Mouse (Mus musculus) heart, postnatal 0 days (tissue): Measurements from ENCODE around the gene Pkp4.
A peak's percentile ranks its signal among the peaks of the same experiment; 100 is the strongest.

Experiments
- CTCF ChIP-seq: IDR thresholded peaks from 2 replicates; pipeline ENCODE4 v1.5.1; 2016; ENCODE audit warnings: antibody characterized with exemption, control low read depth, low read depth
- EP300 ChIP-seq: IDR thresholded peaks from 2 replicates; pipeline ENCODE4 v1.6.1; 2016; ENCODE audit warnings: antibody characterized with exemption, low read depth

GRCm38 (mm10) chr2:59401841-59402461, 241.3 kb downstream of the Pkp4 start:
- TF ChIP-seq CTCF (no peak), EP300 (peak; percentile 99)
